Mouse (Mus musculus) embryonic facial prominence, embryonic 10.5 days (tissue): ENCODE measurements at regions not wholly inside any gene's neighbourhood (a gene's known extent, or its start where the extent isn't known, plus 50 kb on each side); places are given as distances from the start of the nearest gene placed in this dataset.

Source experiments
- DNase-seq: peaks from one replicate; pipeline ENCODE4 v3.0.0-alpha.2; 2017; ENCODE audit warnings: low spot score
- H3K27ac ChIP-seq: fragments of 300-500 bp; sonication (generic); replicated peaks from 2 replicates; pipeline ENCODE4 v1.5.1; 2016; ENCODE audit warnings: mild to moderate bottlenecking
- H3K27me3 ChIP-seq: fragments of 300-500 bp; sonication (generic); replicated peaks from 2 replicates; pipeline ENCODE4 v1.6.1; 2016; ENCODE audit warnings: low read depth, mild to moderate bottlenecking; ENCODE audit not compliant: poor library complexity, severe bottlenecking
- H3K36me3 ChIP-seq: fragments of 300-500 bp; sonication (generic); replicated peaks from 2 replicates; pipeline ENCODE4 v1.6.1; 2016; ENCODE audit warnings: mild to moderate bottlenecking, moderate library complexity
- H3K4me1 ChIP-seq: fragments of 300-500 bp; sonication (generic); 2 replicates; pipeline ENCODE4 v1.6.1; 2016
- H3K4me3 ChIP-seq: fragments of 300-500 bp; sonication (generic); 2 replicates; pipeline ENCODE4 v1.5.1; 2016; ENCODE audit warnings: mild to moderate bottlenecking, moderate library complexity
- H3K9me3 ChIP-seq: fragments of 300-500 bp; sonication (generic); 2 replicates; pipeline ENCODE4 v1.6.1; 2016; ENCODE audit warnings: mild to moderate bottlenecking
- WGBS: fragments of 180-500 bp; shearing (Covaris S2); methylation state at CpG from one replicate; pipeline ENCODE4 v1.1.7; 2016; 5-methylcytosine and 5-hydroxymethylcytosine counted together

DNA sequence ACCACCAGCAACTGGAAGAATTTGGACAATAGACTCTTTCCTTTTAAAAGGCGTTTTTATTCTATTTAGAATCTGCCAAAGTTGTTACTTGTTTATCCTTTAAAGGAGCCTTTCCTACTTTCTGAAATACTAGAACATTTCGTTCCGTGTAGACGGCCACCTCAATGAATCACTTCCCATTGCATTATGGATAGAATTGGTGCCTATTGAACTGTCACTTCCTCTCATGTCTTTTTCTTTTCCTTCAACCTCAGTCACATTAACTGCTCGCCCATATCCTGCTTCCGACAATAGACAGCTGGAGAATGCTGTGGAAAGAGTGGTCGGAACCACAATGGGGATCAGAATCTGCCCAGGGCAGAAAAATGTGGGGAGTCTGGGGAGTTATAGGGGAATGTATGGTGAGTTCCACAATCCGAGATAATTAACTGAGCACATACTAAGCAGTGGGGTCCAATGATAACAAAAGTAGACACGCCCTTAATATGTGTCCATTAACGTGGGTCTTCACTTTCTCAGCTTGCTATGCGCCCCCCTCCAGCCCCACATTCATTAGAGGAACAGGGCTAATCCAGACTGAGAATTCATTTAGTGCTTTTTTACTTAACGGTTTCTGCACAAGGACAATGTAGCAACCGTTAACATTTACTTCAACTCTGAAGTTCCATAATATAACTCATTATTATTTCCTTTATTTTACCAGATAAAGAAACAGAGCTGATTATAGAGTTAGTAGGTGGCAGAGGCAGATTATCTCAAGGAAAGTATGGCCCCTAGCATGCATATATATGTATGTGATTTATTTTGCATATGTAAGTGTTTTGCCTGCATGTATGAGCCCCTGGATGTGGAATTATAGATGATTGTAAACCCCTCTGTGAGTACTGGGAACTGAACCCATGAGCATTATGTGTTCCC lies 59.8 kb upstream of the Slc38a2 start:
- no peak for DNase-seq
- no peak overlapping the region for H3K27ac ChIP-seq
- H3K36me3 ChIP-seq, result no peaks in the 10 kb centered on the region
- 82% methylated on average over 13 of the region's 13 CpGs for WGBS
- H3K27me3 ChIP-seq, result no peaks in the 10 kb centered on the region
- H3K9me3 ChIP-seq, result no peaks in the 10 kb centered on the region
- 0 out of 2 replicates have a peak, but pooled peaks cover 3% of the 10 kb centered on the region for H3K4me1 ChIP-seq
- no peak overlapping the region for H3K4me3 ChIP-seq

DNA sequence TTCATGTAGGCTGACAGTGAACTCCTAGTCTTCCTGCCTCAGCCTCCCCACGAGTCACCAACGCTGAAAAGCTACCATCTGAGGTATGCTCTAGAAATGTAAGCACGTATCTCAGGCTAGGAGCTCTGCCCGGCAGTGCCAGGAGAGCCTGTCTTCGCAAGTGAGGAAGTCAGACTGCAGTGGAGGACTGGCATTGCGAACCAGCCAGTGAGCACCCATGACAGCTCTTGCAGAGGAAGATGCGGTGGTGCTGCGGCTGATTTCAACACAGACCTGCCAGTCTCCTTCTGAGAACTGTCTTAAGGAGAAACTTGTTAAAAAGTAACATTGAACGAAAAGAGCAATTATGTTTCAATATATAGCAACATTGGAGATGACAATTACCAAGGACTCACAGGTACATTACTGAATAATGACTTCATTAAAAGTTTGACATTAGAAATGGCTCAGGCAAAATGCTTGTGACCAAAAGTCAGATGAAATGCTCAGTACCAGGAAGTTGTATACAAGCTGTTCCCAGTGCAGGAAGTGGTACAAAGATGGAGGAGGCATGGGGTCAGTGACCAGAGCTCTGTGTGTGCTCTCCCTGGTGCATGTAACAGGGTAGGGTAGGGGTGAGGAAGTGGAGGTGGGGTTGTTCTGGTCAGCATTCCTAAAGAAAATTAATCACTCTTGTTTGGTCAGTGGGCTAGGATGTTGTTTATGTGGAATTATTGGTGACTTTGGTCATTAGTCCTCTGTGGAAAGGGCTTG lies 58.1 kb upstream of the Slc38a2 start:
- WGBS, result 89% methylated on average over 9 of the region's 9 CpGs
- H3K9me3 ChIP-seq, result no peaks in the 10 kb centered on the region
- no peak overlapping the region for H3K4me3 ChIP-seq
- H3K27me3 ChIP-seq, result no peaks in the 10 kb centered on the region
- H3K4me1 ChIP-seq, result 0 out of 2 replicates have a peak, but pooled peaks cover 3% of the 10 kb centered on the region
- H3K36me3 ChIP-seq, result no peaks in the 10 kb centered on the region
- no peak for DNase-seq
- H3K27ac ChIP-seq, result no peak overlapping the region

DNA sequence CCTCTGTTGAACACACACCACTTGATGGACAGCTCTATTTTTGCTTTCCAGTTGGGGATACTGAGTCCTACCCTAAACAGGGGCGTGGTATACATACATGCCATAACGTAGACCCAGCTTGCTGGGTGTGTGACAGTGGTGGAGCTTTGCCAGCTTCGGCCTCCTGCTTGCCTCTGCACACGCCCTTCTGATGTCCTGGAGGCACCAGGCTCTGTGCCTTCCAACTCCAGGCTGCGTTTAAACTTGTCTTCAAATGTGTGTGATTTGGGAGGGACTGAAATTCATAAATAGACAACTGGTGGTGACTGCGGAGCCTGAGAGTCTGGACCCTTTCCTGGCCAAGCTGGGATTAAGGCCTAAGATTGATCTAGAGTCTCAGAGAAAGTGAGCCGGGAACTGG lies 56.9 kb upstream of the Slc38a2 start:
- Histone ChIP-seq H3K36me3 (no peaks in the 10 kb centered on the region), H3K27ac (no peak overlapping the region), H3K4me3 (no peak overlapping the region), H3K9me3 (no peaks in the 10 kb centered on the region), H3K4me1 (0 out of 2 replicates have a peak, but pooled peaks cover 3% of the 10 kb centered on the region), H3K27me3 (no peaks in the 10 kb centered on the region)
- DNase-seq, result no peak
- 80% methylated on average over 7 of the region's 7 CpGs for WGBS

- Histone ChIP-seq H3K36me3 (no peaks in the 10 kb centered on the region), H3K27ac (no peak overlapping the region), H3K27me3 (no peaks in the 10 kb centered on the region), H3K4me3 (no peak overlapping the region), H3K4me1 (0 out of 2 replicates have a peak, but pooled peaks cover 3% of the 10 kb centered on the region), H3K9me3 (no peaks in the 10 kb centered on the region)
- no peak for DNase-seq
- WGBS, result 79% methylated on average over 6 of the region's 6 CpGs
These were observed 56.4 kb upstream of the Slc38a2 start for GRCm38 (mm10) chr15:96755951-96756350.

- Histone ChIP-seq H3K27ac (no peak overlapping the region), H3K9me3 (no peaks in the 10 kb centered on the region), H3K27me3 (no peaks in the 10 kb centered on the region), H3K4me3 (no peak overlapping the region), H3K4me1 (0 out of 2 replicates have a peak, but pooled peaks cover 3% of the 10 kb centered on the region), H3K36me3 (no peaks in the 10 kb centered on the region)
- WGBS, result 88% methylated on average over 13 of the region's 13 CpGs
- DNase-seq, result no peak
These were observed 55.9 kb upstream of the Slc38a2 start for GRCm38 (mm10) chr15:96755322-96755942.

- DNase-seq, result no peak
- WGBS, result 93% methylated on average over 5 of the region's 5 CpGs
- H3K36me3 ChIP-seq, result no peaks in the 10 kb centered on the region
- 0 out of 2 replicates have a peak, but pooled peaks cover 3% of the 10 kb centered on the region for H3K4me1 ChIP-seq
- H3K4me3 ChIP-seq, result no peak overlapping the region
- no peaks in the 10 kb centered on the region for H3K27me3 ChIP-seq
- no peaks in the 10 kb centered on the region for H3K9me3 ChIP-seq
- H3K27ac ChIP-seq, result no peak overlapping the region
These were observed 54.5 kb upstream of the Slc38a2 start for GRCm38 (mm10) chr15:96754079-96754478.

DNA sequence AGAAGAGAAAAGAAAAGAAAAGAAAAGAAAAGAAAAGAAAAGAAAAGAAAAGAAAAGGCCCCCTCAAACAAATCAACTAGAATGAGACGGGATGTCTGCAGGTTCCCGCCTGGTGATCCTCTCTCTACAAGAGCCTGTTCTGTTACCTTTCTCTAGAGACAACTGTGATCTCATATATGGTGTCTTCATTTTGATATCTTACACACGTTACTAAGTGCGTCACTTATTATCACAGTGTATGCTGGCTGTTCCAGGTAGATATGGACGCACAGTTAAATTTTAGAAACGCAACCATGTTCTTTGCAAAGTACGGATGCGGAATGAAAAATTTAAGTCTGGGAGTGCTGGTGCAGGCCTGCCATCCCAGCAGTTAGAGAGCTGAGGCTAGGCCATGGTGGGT lies 53.2 kb upstream of the Slc38a2 start:
- Histone ChIP-seq H3K4me3 (no peak overlapping the region), H3K27me3 (no peaks in the 10 kb centered on the region), H3K27ac (no peak overlapping the region), H3K4me1 (0 out of 2 replicates have a peak, but pooled peaks cover 3% of the 10 kb centered on the region), H3K36me3 (no peaks in the 10 kb centered on the region), H3K9me3 (no peaks in the 10 kb centered on the region)
- 96% methylated on average over 8 of the region's 8 CpGs for WGBS
- no peak for DNase-seq

DNA sequence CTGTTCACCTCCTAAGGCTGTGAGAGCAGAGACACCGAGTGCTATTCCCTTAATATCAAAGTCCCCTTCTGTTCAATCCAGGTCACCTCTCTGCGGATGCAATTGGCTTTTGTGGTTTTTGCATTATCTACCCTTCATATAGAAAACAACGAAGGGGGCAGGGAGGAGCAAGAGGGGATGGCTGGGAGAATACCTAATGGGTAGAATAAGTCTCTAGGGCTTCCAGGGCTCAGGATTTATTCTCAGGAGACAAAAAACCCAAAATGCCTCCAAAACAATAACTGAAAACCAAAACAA lies 52.5 kb upstream of the Slc38a2 start:
- H3K4me3 ChIP-seq, result no peak overlapping the region
- no peaks in the 10 kb centered on the region for H3K27me3 ChIP-seq
- WGBS, result 88% methylated on average over 3 of the region's 3 CpGs
- no peaks in the 10 kb centered on the region for H3K9me3 ChIP-seq
- DNase-seq, result no peak
- no peaks in the 10 kb centered on the region for H3K36me3 ChIP-seq
- 0 out of 2 replicates have a peak, but pooled peaks cover 3% of the 10 kb centered on the region for H3K4me1 ChIP-seq
- no peak overlapping the region for H3K27ac ChIP-seq

DNA sequence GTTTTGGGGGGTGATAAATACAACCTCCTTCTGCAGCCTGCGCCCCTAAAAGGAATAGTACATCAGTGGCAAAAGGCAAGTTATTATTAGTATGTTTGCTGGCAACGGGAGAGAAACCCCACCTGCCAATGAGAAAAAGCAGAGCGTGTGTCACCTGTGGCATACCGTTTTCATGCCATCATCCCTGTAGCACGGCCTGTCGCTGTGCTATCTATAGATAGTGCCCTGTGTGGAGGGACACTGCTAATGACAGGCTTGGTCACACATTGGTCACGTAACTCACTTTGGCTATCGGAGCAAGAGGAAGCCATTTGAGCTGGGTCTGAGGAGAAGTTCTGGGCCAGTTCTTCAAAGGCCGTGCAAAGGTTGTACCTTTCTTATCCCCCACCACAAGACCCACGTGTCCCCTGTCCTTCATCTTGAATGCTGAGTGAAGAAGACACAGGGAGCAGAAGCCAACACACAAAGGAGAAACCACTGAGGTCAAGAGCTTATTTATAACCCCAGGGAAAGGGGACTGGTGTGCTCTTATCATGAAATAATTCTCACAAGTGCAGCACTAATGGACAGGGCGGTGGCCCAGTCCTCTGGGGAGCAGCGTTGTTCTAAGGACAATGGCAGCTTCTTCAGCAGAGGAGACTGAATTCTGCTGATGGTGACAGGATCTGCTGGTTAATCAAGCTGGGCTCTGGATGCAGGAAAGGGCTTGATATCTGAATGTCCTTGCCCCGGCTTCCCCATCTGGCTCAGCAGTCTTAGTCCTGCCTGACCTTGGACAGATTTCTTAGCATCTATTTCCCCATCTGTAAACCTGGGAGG lies 51.9 kb upstream of the Slc38a2 start:
- Histone ChIP-seq H3K27ac (no peak overlapping the region), H3K27me3 (no peaks in the 10 kb centered on the region), H3K9me3 (no peaks in the 10 kb centered on the region), H3K36me3 (no peaks in the 10 kb centered on the region), H3K4me3 (no peak overlapping the region), H3K4me1 (0 out of 2 replicates have a peak, but pooled peaks cover 2% of the 10 kb centered on the region)
- WGBS, result 89% methylated on average over 13 of the region's 13 CpGs
- no peak for DNase-seq

DNA sequence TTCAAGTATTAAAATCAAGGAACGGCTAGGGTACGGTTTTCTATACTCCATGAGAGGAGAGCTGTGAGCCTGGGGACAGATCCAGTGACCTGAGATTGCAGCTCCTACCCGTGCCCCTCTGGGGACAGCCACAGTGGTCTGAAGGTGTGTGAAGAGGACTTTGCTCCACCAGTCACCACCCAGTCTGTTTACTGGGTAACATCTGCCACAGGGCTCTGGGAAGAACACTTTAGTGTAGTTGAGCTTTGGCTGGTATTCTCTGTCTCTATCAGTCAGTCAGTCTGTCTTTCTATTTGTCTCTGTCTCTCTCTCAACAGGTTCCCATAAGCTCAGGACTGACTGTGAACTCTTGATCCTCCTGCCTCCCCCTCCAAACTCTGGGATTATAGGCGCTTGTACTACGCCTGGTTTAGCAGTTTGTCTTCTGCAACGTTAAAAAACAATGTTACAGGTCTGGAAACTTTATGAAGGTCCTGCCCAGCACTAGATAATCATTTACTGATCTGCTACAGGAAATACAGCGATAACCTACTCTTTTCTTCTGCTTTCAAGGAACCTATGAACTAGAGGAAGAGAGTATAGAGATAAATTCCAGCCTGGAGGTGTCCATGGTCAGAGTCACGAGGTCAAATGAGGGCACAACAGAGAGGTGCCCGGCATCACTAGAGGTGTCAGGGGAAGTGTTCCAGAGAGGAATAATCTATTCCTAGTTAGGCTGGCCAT lies 50.2 kb upstream of the Slc38a2 start:
- Histone ChIP-seq H3K9me3 (no peaks in the 10 kb centered on the region), H3K27me3 (no peaks in the 10 kb centered on the region), H3K4me1 (no peaks in the 10 kb centered on the region), H3K36me3 (no peaks in the 10 kb centered on the region), H3K27ac (no peak overlapping the region), H3K4me3 (no peak overlapping the region)
- DNase-seq, result no peak
- 86% methylated on average over 9 of the region's 9 CpGs for WGBS
